Mouse (Mus musculus) liver, adult 2 months (tissue): ENCODE results near the gene Foxg1. TPM values are rescaled to one million over a fixed set of nuclear protein-coding genes. Genes with fewer than 3 reads are reported as not detected.

Experiments
- DNase-seq: peaks from one replicate; pipeline ENCODE4 v3.0.0-alpha.2; 2011; ENCODE audit warnings: low read depth, low spot score; ENCODE audit errors: extremely low read depth
- H3K27ac ChIP-seq: fragments of 200-500 bp; replicated peaks from 2 replicates; pipeline ENCODE4 v1.5.1; 2012; ENCODE audit warnings: low read depth, mild to moderate bottlenecking, control low read depth, inconsistent platforms, low read length; ENCODE audit not compliant: insufficient read depth
- H3K27me3 ChIP-seq: fragments of 200-500 bp; 2 replicates; pipeline ENCODE4 v1.6.1; 2012; ENCODE audit warnings: mild to moderate bottlenecking, moderate library complexity, low read length, inconsistent platforms; ENCODE audit not compliant: control insufficient read depth, insufficient read depth
- H3K36me3 ChIP-seq: fragments of 200-500 bp; 2 replicates; pipeline ENCODE4 v1.6.1; 2012; ENCODE audit warnings: low read length, inconsistent platforms; ENCODE audit not compliant: control insufficient read depth, insufficient read depth
- H3K4me1 ChIP-seq: fragments of 200-500 bp; 2 replicates; pipeline ENCODE4 v1.6.1; 2011; ENCODE audit warnings: low read length; ENCODE audit not compliant: control insufficient read depth, insufficient read depth
- H3K4me3 ChIP-seq: fragments of 200-500 bp; 2 replicates; pipeline ENCODE4 v1.5.1; 2011; ENCODE audit warnings: low read depth, mild to moderate bottlenecking, control low read depth, low read length, moderate library complexity; ENCODE audit not compliant: insufficient read depth
- H3K79me2 ChIP-seq: fragments of 200-500 bp; 2 replicates; pipeline ENCODE4 v1.6.1; 2012; ENCODE audit warnings: inconsistent platforms, mild to moderate bottlenecking, low read length, moderate library complexity; ENCODE audit not compliant: control insufficient read depth, insufficient read depth
- H3K9ac ChIP-seq: fragments of 200-500 bp; 2 replicates; pipeline ENCODE4 v1.6.1; 2012; ENCODE audit warnings: low read depth, mild to moderate bottlenecking, control low read depth, inconsistent platforms, low read length
- CTCF ChIP-seq: fragments of 200-500 bp; IDR thresholded peaks from 2 replicates; pipeline ENCODE4 v1.5.1; 2011; ENCODE audit warnings: low read depth, low read length, control low read depth
- POLR2A ChIP-seq: fragments of 200-500 bp; IDR thresholded peaks from 2 replicates; pipeline ENCODE4 v1.6.1; 2011; ENCODE audit warnings: low read length, control low read depth; ENCODE audit not compliant: insufficient read depth; ENCODE audit errors: extremely low read depth
- WGBS: fragments of 180-500 bp; shearing (Covaris S2); methylation state at CpG from one replicate; pipeline ENCODE4 v1.1.7; 2018; 5-methylcytosine and 5-hydroxymethylcytosine counted together
- polyA plus RNA-seq: library from polyadenylated mRNA; depleted of rRNA; stranded (reverse); fragments of >200 nt; gene quantifications from 2 replicates; pipeline ENCODE4 v1.2.3, GENCODE M21; 2012
- total RNA-seq: library from RNA; depleted of rRNA; stranded (reverse); fragments of >200 nt; gene quantifications from 2 replicates; pipeline ENCODE4 v1.2.3, GENCODE M21; 2014

Foxg1 gene
- total and polyA plus RNA-seq, 2 experiments: not detected

- no peak for DNase-seq
- TF ChIP-seq POLR2A (no peak), CTCF (no peak)
- no peak overlapping the region for H3K27ac ChIP-seq
- no peak overlapping the region for H3K9ac ChIP-seq
- H3K27me3 ChIP-seq: peaks cover 19% of the 10 kb centered on the region
- H3K4me3 ChIP-seq: no peak overlapping the region
- no peaks in the 10 kb centered on the region for H3K4me1 ChIP-seq
- no peaks in the 10 kb centered on the region for H3K36me3 ChIP-seq
- H3K79me2 ChIP-seq: no peaks in the 10 kb centered on the region
Observed at GRCm38 (mm10) chr12:49398163-49398540, 15.7 kb downstream of the Foxg1 start.

- WGBS: 25% methylated on average over 3 of the region's 3 CpGs
- Histone ChIP-seq H3K4me3 (no peak overlapping the region), H3K9ac (no peak overlapping the region), H3K79me2 (no peaks in the 10 kb centered on the region), H3K36me3 (no peaks in the 10 kb centered on the region), H3K27ac (no peak overlapping the region), H3K4me1 (no peaks in the 10 kb centered on the region), H3K27me3 (peaks cover 19% of the 10 kb centered on the region)
- DNase-seq: no peak
- TF ChIP-seq POLR2A (no peak), CTCF (no peak)
Observed at GRCm38 (mm10) chr12:49398636-49399035, 16.2 kb downstream of the Foxg1 start.

- no peak for DNase-seq
- Histone ChIP-seq H3K4me1 (no peaks in the 10 kb centered on the region), H3K9ac (no peak overlapping the region), H3K27me3 (peaks cover 18% of the 10 kb centered on the region), H3K27ac (no peak overlapping the region), H3K4me3 (no peak overlapping the region), H3K79me2 (no peaks in the 10 kb centered on the region), H3K36me3 (no peaks in the 10 kb centered on the region)
- 17% methylated on average over 1 of the region's 1 CpGs for whole genome bisulfite sequencing
- TF ChIP-seq POLR2A (no peak), CTCF (no peak)
Observed at GRCm38 (mm10) chr12:49399611-49400010, 17.2 kb downstream of the Foxg1 start.

- no peak for DNase-seq
- TF ChIP-seq POLR2A (no peak), CTCF (no peak)
- H3K4me3 ChIP-seq: no peak overlapping the region
- H3K27me3 ChIP-seq: peaks cover 14% of the 10 kb centered on the region
- no peaks in the 10 kb centered on the region for H3K79me2 ChIP-seq
- H3K9ac ChIP-seq: no peak overlapping the region
- no peaks in the 10 kb centered on the region for H3K4me1 ChIP-seq
- no peaks in the 10 kb centered on the region for H3K36me3 ChIP-seq
- 6% methylated on average over 9 of the region's 9 CpGs for WGBS
- no peak overlapping the region for H3K27ac ChIP-seq
Observed at GRCm38 (mm10) chr12:49400036-49400852, 17.8 kb downstream of the Foxg1 start.

- no peak overlapping the region for H3K9ac ChIP-seq
- H3K27me3 ChIP-seq: peaks cover 14% of the 10 kb centered on the region
- no peaks in the 10 kb centered on the region for H3K4me1 ChIP-seq
- TF ChIP-seq CTCF: no peak
- TF ChIP-seq POLR2A: no peak
- H3K79me2 ChIP-seq: no peaks in the 10 kb centered on the region
- no peak for DNase-seq
- 0% methylated on average over 8 of the region's 8 CpGs for WGBS
- H3K4me3 ChIP-seq: no peak overlapping the region
- no peak overlapping the region for H3K27ac ChIP-seq
- H3K36me3 ChIP-seq: no peaks in the 10 kb centered on the region
Observed at GRCm38 (mm10) chr12:49400853-49401118, 18.3 kb downstream of the Foxg1 start.

GRCm38 (mm10) chr12:49401119-49401795, 18.8 kb downstream of the Foxg1 start:
- WGBS: 2% methylated on average over 68 of the region's 68 CpGs
- H3K9ac ChIP-seq: no peak overlapping the region
- no peak for DNase-seq
- no peak overlapping the region for H3K27ac ChIP-seq
- no peak for TF ChIP-seq POLR2A
- no peak for TF ChIP-seq CTCF
- no peaks in the 10 kb centered on the region for H3K79me2 ChIP-seq
- H3K4me1 ChIP-seq: no peaks in the 10 kb centered on the region
- peaks cover 14% of the 10 kb centered on the region for H3K27me3 ChIP-seq
- no peaks in the 10 kb centered on the region for H3K36me3 ChIP-seq
- H3K4me3 ChIP-seq: no peak overlapping the region
